Mouse (Mus musculus) CH12.LX (cell line): Measurements from ENCODE around the gene Hras. TPM values are rescaled to one million over a fixed set of nuclear protein-coding genes. Genes with fewer than 3 reads are reported as not detected.
A peak's percentile ranks its signal among the peaks of the same experiment; 100 is the strongest.

ENCODE experiments used
- DNase-seq: peaks from one replicate; pipeline ENCODE4 v3.0.0-alpha.2; 2013; ENCODE audit errors: extremely low read depth
- H3K27ac ChIP-seq: 2 replicates; pipeline ENCODE4 v1.5.1; 2012; ENCODE audit warnings: low read depth, mild to moderate bottlenecking, control low read depth, moderate library complexity; ENCODE audit not compliant: insufficient read depth
- H3K27me3 ChIP-seq: replicated peaks from 2 replicates; pipeline ENCODE3; 2012; ENCODE audit warnings: inconsistent platforms
- H3K36me3 ChIP-seq, 2 experiments: replicated peaks in 1 of 2; 2 replicates each; pipeline versions ENCODE3 to v1.6.1; 2012; ENCODE audit warnings: inconsistent platforms in 1 of 2, low read length in 1 of 2, mild to moderate bottlenecking in 1 of 2, mixed read lengths in 1 of 2, moderate library complexity in 1 of 2; ENCODE audit not compliant: control insufficient read depth in 1 of 2, insufficient read depth in 1 of 2
- H3K4me1 ChIP-seq, 2 experiments: 2 replicates each; pipeline ENCODE4 v1.6.1; 2012; ENCODE audit warnings: inconsistent platforms in 1 of 2, moderate library complexity in 1 of 2; ENCODE audit not compliant: insufficient read depth in 2 of 2, control insufficient read depth in 1 of 2
- H3K4me2 ChIP-seq: 2 replicates; pipeline ENCODE4 v1.6.1; 2012; ENCODE audit warnings: low read depth, mild to moderate bottlenecking, control low read depth; ENCODE audit not compliant: poor library complexity, insufficient read depth, severe bottlenecking
- H3K4me3 ChIP-seq, 3 experiments: fragments of 150-350 bp in 1 of 3; sonication (generic) in 1 of 3; replicated peaks in 1 of 3; 2 replicates each; pipeline versions ENCODE3 to v1.5.1; 2011 to 2012; ENCODE audit warnings: low read depth in 2 of 3, low read length in 2 of 3, mild to moderate bottlenecking in 2 of 3, moderate library complexity in 2 of 3, control low read depth in 1 of 3, improper control_type of control experiment in 1 of 3, inconsistent platforms in 1 of 3, mixed read lengths in 1 of 3; ENCODE audit not compliant: poor library complexity in 1 of 3
- H3K79me2 ChIP-seq: replicated peaks from 2 replicates; pipeline ENCODE4 v1.6.1; 2012; ENCODE audit warnings: mild to moderate bottlenecking, moderate library complexity; ENCODE audit not compliant: control insufficient read depth, poor library complexity, insufficient read depth, severe bottlenecking; ENCODE audit errors: extremely low read depth
- H3K9ac ChIP-seq: 2 replicates; pipeline ENCODE4 v1.6.1; 2012; ENCODE audit warnings: low read depth, mild to moderate bottlenecking, control low read depth, moderate library complexity; ENCODE audit not compliant: insufficient read depth
- H3K9me3 ChIP-seq: replicated peaks from 2 replicates; pipeline ENCODE3; 2012; ENCODE audit warnings: low read length, inconsistent platforms, mixed read lengths
- CHD1 ChIP-seq: IDR thresholded peaks from 2 replicates; pipeline ENCODE4 v1.6.1; 2012; ENCODE audit warnings: low read depth, low read length, improper control_type of control experiment, inconsistent platforms
- CHD2 ChIP-seq: IDR thresholded peaks from 2 replicates; pipeline ENCODE4 v1.6.1; 2011; ENCODE audit warnings: low read length, improper control_type of control experiment
- ELF1 ChIP-seq: IDR thresholded peaks from 2 replicates; pipeline ENCODE4 v1.6.1; 2014; ENCODE audit warnings: low read depth, mild to moderate bottlenecking, inconsistent platforms, low read length, improper control_type of control experiment
- EP300 ChIP-seq: IDR thresholded peaks from 2 replicates; pipeline ENCODE4 v1.6.1; 2011; ENCODE audit warnings: low read length, improper control_type of control experiment
- ETS1 ChIP-seq: conservative IDR thresholded peaks from 2 replicates; pipeline ENCODE4 v1.6.1; 2012; ENCODE audit warnings: low read depth, mild to moderate bottlenecking, inconsistent platforms, low read length, improper control_type of control experiment, moderate library complexity
- IRF4 ChIP-seq: IDR thresholded peaks from 2 replicates; pipeline ENCODE4 v1.6.1; 2014; ENCODE audit warnings: low read depth, mild to moderate bottlenecking, inconsistent platforms, low read length, improper control_type of control experiment
- JUND ChIP-seq: conservative IDR thresholded peaks from 2 replicates; pipeline ENCODE4 v1.6.1; 2011; ENCODE audit warnings: low read depth, low read length, improper control_type of control experiment
- MAZ ChIP-seq: IDR thresholded peaks from 2 replicates; pipeline ENCODE4 v1.6.1; 2012; ENCODE audit warnings: low read depth, mild to moderate bottlenecking, inconsistent platforms, low read length, improper control_type of control experiment, moderate library complexity
- MXI1 ChIP-seq: IDR thresholded peaks from 2 replicates; pipeline ENCODE4 v1.6.1; 2011; ENCODE audit warnings: mild to moderate bottlenecking, low read depth, low read length, improper control_type of control experiment
- MYC ChIP-seq: IDR thresholded peaks from 2 replicates; pipeline ENCODE4 v1.6.1; 2011; ENCODE audit warnings: low read depth, mild to moderate bottlenecking, improper control_type of control experiment, low read length
- NRF1 ChIP-seq: IDR thresholded peaks from 2 replicates; pipeline ENCODE4 v1.6.1; 2014; ENCODE audit warnings: low read depth, mild to moderate bottlenecking, inconsistent platforms, low read length, improper control_type of control experiment, moderate library complexity
- POLR2AphosphoS2 ChIP-seq: IDR thresholded peaks from 2 replicates; pipeline ENCODE4 v1.6.1; 2011; ENCODE audit warnings: low read depth, low read length, improper control_type of control experiment
- RAD21 ChIP-seq: IDR thresholded peaks from 2 replicates; pipeline ENCODE4 v1.6.1; 2011; ENCODE audit warnings: low read depth, mild to moderate bottlenecking, low read length, improper control_type of control experiment, moderate library complexity
- RCOR1 ChIP-seq: conservative IDR thresholded peaks from 2 replicates; pipeline ENCODE4 v1.6.1; 2012; ENCODE audit warnings: low read depth, mild to moderate bottlenecking, inconsistent platforms, low read length, improper control_type of control experiment
- SIN3A ChIP-seq: IDR thresholded peaks from 2 replicates; pipeline ENCODE4 v1.6.1; 2012; ENCODE audit warnings: low read length, improper control_type of control experiment, inconsistent platforms
- TCF12 ChIP-seq: IDR thresholded peaks from 2 replicates; pipeline ENCODE4 v1.6.1; 2014; ENCODE audit warnings: low read depth, mild to moderate bottlenecking, inconsistent platforms, low read length, improper control_type of control experiment
- ZC3H11A ChIP-seq: IDR thresholded peaks from 2 replicates; pipeline ENCODE4 v1.6.1; 2012; ENCODE audit warnings: low read depth, mild to moderate bottlenecking, inconsistent platforms, low read length, improper control_type of control experiment
- ZKSCAN1 ChIP-seq: IDR thresholded peaks from 2 replicates; pipeline ENCODE4 v1.6.1; 2012; ENCODE audit warnings: low read depth, inconsistent platforms, low read length, improper control_type of control experiment, borderline replicate concordance
- ZNF384 ChIP-seq: IDR thresholded peaks from 2 replicates; pipeline ENCODE4 v1.6.1; 2012; ENCODE audit warnings: low read depth, low read length, improper control_type of control experiment, inconsistent platforms
- dilution Hi-C: fragments of 300-500 bp; cut with MboI; formaldehyde crosslinking; loops from 2 replicates; pipeline ENCODE4 v1.14.3; 2020; ENCODE audit warnings: low sequenced_read_pairs; ENCODE audit not compliant: extremely low pct_unique_long_range_greater_than_20kb, extremely low pct_ligation_motif_present
- in situ Hi-C: fragments of 300-500 bp; cut with MboI; formaldehyde crosslinking; loops from 3 replicates; pipeline ENCODE4 v1.14.3; 2019; ENCODE audit warnings: low sequenced_read_pairs, low pct_ligation_motif_present, low pct_unique_long_range_greater_than_20kb, mixed read lengths
- polyA plus RNA-seq: library from polyadenylated mRNA; unstranded; fragments of >175 nt; gene quantifications from 2 replicates; pipeline ENCODE4 v1.2.1, GENCODE M21; 2012; ENCODE audit warnings: low read depth; ENCODE audit not compliant: insufficient read length
- total RNA-seq, 2 experiments: library from RNA; depleted of rRNA; stranded (reverse); fragments of 300-350 nt in 1 of 2; fragments of >200 nt in 1 of 2; gene quantifications; 2 replicates each; pipeline ENCODE4 v1.2.3; 2012 to 2014

Hras gene
- total and polyA plus RNA-seq, 3 experiments: 43.6 to 82.0 (median 71.3) TPM

GRCm38 (mm10) chr7:141168518-141168953 lies 25.3 kb downstream of the Hras start (continued):
- no peak for TF ChIP-seq ZKSCAN1
- no peak for TF ChIP-seq ZC3H11A
- no peak for TF ChIP-seq CHD1
- TF ChIP-seq JUND: no peak
- no peak for TF ChIP-seq RAD21
- TF ChIP-seq NRF1: no peak
- no peak for TF ChIP-seq CHD2
- TF ChIP-seq ZNF384: no peak
- no peak for TF ChIP-seq RCOR1
- peak; percentile 27; the same call in 1 of the 2 replicates for TF ChIP-seq MAZ
- TF ChIP-seq POLR2AphosphoS2: no peak
- TF ChIP-seq IRF4: peak; percentile 31; the same call in 1 of the 2 replicates
- 0 out of 2 replicates have a peak, but pooled peaks have one; percentile 24 for TF ChIP-seq ETS1
- peak; percentile 69 for TF ChIP-seq SIN3A

- DNase-seq: peak; percentile 38
- Histone ChIP-seq H3K4me2 (peak overlapping the region; percentile 94), H3K4me1 (peaks cover 34 to 69% of the 10 kb centered on the region in 2 experiments), H3K36me3 (peaks cover 16 to 38% of the 10 kb centered on the region in 2 experiments), H3K27ac (peak overlapping the region; percentile 59), H3K4me3 (peak overlapping the region; percentile 51 to 76 (median 65)), H3K27me3 (no peaks in the 10 kb centered on the region), H3K9me3 (no peaks in the 10 kb centered on the region), H3K9ac (peak overlapping the region; percentile 82), H3K79me2 (peaks cover 15% of the 10 kb centered on the region)
- in situ Hi-C loops: loop anchor here (5.0 kb wide), 2 partner anchors 36 to 71 kb away; no protein-coding TSS in a partner anchor
- dilution Hi-C loops: no loop called here
- TF ChIP-seq POLR2AphosphoS2: no peak
- no peak for TF ChIP-seq MXI1
- TF ChIP-seq JUND: no peak
- TF ChIP-seq EP300: no peak
- no peak for TF ChIP-seq MYC
- no peak for TF ChIP-seq ELF1
- TF ChIP-seq TCF12: no peak
These were observed 25.8 kb downstream of the Hras start for GRCm38 (mm10) chr7:141167901-141168517.
